Mouse (Mus musculus) common myeloid progenitor, adult 5-6 weeks (primary cell): ENCODE measurements around the gene P2rx1. TPM values are rescaled to one million over a fixed set of nuclear protein-coding genes. Genes with fewer than 3 reads are reported as not detected.

ENCODE experiments used
- ATAC-seq: replicated peaks from 2 replicates; pipeline ENCODE4 v1.8.0; 2016; ENCODE audit warnings: low read depth, mild to moderate bottlenecking, moderate TSS enrichment, inconsistent platforms; ENCODE audit not compliant: poor library complexity, severe bottlenecking
- total RNA-seq: library from RNA; stranded (forward); fragments of 200-1000, 187-1606 nt; gene quantifications from 2 replicates; pipeline ENCODE4 v1.2.3, GENCODE M21; 2017

The P2rx1 gene
- total RNA-seq, 1 experiment from 2014 or later = 9.4 TPM

DNA sequence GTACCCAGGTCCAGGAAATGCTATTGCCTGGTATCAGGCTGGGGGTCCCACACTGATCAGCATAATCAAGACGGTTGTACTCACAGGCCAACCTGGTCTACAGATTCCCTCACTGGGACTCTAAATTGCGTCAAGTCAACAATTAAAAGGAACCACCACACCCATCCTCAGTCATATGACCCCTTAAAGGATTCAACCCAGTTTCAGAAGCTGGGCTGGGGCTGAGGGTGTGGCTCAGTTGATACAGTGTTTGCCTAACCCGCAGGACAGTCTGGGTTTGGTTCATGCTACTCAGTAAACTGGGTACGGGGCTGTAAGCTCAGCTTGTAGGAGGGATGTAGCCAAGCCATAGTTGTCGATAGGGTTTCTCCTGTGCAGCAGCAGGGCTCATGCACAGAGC, 12.2 kb upstream of the P2rx1 start:
- ATAC-seq = no peak

DNA sequence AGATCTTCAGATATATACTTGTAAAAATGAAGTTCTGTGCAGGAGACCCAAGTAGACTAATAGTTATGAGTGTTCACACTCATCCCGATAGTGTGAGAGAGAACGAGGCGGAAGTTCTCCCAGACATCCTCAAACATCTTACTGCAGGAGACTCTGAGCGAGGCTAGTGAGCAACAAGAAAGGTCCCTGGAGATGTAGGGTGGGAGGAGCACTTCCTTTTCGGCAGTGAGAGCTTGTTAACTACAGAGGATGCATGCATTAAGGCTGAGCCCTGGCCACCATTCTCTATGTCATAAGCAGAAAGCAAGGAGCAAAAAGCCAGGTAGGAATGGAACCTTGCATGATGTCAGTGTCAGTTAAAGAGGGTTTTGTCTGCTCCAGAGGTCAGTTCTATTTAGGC, 11.7 kb upstream of the P2rx1 start:
- ATAC-seq = no peak

DNA sequence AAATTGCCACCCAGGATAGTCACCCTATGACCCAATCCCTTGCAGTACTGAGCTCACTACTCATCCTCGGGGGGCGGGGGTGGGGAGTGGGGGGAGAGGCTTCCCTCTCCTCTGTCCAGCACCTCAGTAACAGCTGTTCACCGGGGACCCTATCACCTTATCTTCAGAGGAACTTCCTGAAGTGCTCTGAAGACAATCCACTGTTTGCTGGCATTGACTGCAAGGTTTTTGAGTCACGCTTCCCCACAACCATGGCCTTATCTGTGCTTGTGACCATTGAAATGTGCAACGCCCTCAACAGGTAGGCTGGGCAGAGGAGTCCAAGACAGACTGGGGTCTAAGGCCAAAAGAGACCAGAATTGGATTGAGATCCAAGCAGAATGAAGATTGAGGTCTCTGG, 11.1 kb upstream of the P2rx1 start:
- no peak for ATAC-seq

DNA sequence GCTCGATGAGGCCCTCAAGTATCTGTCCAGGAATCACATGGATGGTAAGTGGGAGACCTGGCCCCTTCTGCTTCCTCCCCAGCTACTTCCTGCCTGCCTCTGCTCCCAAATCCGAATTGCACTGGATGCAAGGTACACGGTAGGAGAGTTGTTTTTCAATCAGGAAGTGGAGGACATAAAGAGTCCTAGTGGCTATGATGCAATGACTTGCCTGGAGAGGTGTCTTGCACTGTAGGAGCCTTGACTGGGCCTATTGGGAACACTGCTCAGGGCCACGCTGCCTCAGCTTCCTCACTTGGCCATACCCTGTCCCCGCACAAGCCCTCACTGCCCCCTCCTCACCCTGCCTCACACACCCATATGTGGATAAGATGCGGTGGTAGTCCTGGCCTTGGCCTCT, 9.9 kb upstream of the P2rx1 start:
- ATAC-seq = no peak

DNA sequence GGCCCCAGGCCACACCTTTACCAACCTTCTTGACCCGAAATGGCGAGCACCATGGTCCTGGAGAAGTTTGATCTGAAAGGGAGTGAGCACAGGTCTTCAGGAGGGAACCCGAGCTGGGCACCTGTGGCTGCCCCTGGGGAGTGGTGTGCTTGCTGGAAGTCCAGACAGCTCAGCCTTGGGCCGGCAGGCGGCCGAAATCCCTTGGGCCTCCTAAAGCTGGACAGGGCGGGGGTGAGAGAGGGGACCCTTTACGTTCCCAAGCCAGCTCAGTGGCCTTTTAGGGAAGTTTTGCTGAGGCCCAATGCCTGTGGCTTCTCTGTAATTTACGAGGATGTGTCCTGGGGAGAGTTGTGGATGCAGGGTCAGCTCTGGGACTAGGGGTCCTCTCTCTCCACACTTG, 8.2 kb upstream of the P2rx1 start:
- no peak for ATAC-seq

DNA sequence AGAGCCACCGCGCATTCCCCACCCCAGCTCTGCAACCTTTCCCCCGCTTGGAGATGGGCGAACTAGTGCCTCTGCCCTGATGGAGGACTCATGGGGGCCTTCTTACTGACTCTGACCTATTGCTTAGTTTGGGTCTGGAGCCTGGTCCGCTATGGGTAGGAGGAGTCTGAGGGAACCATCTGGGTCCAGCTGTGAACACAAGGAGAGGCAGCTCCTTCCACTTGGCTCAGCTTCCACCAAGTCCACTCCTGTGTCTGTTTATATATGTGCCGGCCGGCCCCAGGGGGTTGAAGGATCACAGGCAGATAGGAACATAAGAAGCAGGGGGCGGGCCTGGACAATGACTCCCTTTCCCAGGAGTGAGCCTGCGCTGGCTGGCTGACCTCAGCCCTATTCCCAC, 6.9 kb upstream of the P2rx1 start:
- no peak for ATAC-seq

DNA sequence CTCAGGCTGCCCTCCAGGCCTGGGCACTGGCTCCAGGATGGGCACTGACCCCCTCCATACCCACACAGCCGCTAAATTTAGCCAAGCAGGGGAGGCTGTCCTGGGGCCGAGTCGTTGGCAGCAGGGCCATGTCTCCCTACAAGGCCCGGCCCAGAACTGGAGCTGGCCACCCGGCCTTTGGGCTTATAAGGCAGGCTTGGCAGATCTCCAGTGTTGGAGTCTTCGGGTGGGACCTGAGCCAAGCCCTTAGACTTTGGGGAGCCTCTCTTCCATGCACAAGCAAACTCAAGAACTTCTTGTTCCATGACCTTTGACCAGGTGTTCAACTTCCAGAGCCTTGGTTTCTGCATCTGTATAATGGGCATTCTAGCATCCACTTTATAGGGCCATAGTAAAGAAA, 2.6 kb upstream of the P2rx1 start:
- no peak for ATAC-seq

DNA sequence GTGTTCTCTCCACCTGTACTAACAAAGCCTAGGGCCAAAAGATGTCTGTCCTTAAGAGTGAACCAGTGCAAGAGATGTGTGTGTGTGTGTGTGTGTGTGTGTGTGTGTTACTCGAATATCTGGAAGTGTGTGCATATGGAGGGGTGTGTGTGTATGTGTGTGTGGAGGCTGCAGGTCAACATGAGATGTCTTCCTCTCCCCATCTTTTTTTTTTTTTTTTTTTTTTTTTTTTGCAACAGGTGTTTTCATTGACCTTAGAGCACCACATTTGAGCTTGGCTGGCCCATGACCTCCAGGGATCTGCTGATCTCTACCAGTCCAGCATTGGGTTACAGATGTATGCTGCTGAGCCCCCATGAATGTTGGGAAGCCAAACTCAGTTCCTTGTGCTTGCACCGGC, 2.1 kb upstream of the P2rx1 start:
- ATAC-seq = no peak

DNA sequence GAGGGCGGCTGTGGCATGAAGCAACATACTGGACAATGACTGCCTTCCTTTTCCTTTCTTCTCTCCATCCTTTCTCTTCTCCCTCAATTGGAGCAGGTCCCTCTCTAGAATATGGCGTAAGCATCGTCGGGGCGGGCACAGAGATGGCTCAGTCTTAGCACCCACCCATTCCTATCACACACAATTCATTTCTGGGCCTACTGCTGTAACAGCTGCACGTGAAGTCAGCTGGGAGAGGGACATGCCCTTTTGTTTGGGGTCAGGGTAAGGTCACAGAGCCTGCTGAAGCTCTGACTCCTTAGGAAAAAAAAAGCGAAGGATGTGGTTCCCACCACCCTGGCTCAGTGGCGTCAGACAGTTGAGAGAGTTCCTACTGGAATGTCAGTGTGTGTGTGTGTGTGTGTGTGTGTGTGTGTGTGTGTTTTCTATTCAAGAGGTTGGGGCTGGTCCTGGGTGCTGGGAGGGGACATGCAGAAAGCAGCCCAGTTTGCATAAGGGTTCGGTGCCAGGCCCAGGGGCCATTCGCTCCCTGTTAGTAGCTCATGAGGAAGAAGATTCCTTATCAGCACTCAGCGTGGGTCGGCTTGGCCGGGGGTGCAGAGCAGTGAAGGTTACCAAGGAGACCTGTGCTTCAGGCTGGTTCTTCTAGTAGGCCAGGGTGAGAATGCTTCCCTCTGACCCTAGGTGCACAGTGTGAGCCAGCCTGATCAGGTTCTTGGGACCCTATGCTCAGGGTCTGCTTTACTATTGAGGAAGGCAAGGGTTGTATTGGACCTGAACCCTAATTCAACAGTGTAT, 1.2 kb upstream of the P2rx1 start:
- peak; percentile 26 for ATAC-seq

DNA sequence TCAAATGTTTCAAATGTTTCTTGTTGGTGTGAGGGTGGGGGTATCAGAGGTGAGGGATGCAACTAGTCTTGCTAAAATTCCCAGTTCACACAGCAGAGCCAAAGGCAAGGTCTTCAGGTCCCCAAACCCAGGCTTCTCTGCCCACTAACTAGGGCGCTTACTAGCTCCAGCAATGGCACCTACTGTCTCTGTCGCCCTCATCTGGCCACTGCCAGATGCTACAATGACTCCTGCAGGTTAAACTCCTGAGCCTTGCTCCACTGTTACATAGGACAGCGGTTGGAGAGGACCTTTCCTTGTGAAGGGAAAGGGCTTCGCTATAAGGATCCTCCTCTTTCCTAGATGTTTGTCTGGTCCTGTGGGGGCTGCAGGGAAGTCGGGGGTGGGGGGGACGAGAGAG, 2.1 kb downstream of the P2rx1 start:
- ATAC-seq = peak; percentile 58

DNA sequence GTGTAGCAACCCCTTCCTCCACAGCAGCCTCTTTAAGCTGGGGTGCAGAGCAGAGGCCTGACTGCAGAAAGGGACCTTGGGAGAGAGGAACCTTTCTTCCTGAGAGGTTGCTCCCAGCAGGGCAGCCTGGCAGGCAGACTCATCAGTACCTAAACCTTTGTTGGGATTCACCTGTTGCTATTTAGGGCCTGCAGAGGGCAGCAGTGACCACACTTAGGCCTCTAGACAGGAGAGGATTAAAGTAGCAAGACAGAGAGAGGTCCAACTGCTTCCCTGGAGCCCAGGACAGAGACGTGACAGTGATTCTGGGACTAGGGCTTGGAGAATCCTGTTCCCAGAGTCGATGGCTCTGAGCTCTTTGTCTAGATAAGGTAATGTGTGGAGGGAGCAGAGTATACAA, 7.5 kb downstream of the P2rx1 start:
- ATAC-seq = peak; percentile 89

DNA sequence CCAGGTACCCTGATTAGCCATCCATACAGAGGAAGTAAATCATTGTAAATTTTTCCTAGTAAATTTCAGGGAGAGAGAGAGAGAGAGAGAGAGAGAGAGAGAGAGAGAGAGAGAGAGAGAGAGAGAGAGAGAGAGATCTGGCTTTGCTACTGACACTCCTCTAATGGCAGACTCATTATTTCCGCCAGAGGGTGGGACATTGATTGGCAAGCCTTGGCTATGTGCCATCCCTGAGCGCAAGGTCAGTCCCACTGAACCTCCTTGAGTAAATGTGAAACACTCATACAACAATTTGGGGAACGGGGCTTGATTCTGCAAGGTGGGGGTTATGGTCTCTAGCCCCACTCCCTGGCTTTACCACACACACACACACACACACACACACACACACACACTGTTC, 8.2 kb downstream of the P2rx1 start:
- ATAC-seq = no peak

DNA sequence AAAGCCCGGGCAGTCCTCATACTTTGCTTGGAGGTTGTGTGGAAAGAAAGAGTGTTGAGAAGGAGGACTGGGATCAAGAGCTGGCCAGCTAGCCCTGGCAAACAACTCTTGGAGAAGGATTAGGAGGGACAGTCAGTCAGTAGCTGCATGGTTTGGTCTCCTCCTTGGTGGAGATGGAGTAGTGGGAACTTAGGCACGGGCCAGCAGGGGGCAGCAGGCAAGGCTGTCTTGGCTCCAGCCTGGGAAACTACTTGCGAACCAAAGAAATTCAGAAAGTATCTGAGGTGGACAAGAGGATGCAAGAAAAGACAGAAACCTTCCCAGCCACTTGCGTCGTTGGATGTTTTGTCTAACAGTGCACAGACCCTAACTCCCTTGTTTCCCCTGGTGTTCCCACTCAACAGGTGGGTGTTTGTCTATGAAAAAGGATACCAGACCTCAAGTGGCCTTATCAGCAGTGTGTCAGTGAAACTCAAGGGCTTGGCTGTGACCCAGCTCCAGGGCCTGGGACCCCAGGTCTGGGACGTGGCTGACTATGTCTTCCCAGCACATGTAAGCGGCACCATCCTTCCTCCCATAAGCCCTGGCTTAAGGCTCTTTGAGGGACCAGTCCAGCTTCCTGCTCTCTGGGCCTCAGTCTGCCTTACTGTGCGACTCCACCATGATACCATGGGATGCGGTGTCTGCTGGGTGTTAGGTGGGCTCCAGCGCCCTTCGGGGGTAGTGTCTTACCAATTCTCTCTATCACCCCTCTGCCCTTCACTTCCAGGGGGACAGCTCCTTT, 9.0 kb downstream of the P2rx1 start:
- ATAC-seq = peak; percentile 54

DNA sequence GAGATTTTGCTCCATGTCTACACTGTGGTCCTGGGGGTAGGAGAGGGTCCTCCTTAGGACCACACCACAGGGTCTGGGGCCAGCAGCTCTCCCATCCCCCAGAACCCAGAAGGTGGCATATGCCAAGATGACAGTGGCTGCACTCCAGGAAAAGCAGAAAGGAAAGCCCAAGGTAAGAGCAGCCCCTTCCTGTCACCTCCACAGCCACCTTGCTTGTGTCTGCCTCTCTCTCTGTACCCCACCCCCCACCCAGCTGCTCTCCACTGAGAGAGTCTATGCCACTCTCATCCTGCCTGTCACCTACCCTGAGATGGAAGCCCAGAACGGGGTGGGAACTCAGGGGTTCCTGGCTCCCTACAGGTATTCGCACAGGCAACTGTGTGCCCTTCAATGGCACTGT, 9.9 kb downstream of the P2rx1 start:
- ATAC-seq = no peak

DNA sequence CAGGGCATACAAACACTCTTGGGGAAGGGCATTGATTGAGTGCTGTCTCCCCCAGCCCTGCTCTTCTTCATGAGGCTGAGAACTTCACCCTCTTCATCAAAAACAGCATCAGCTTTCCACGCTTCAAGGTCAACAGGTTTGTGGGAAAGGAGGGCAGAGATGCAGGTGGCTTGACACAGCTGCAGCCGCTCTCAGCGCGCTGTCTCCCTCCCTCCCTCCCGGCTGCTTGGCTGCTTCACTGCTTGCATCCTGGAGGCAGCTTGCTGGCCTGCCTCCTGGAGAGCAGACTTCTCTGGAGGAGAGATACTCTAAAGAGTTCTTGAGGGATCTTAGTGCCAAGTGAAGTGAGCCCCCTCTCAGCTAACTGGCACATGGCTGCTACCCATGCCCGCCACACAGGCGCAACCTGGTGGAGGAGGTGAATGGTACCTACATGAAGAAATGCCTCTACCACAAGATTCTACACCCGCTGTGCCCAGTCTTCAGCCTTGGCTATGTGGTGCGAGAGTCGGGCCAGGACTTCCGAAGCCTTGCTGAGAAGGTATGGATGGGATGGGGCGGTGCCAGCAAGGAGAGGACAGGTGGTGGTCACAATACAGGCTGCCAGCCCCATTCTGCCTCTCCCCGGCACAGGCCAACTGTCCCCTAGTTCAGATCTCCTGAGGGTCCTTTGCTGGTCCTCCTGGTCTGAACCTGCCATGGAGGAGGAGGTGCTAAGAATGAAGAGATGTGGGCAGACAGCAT, 10.8 kb downstream of the P2rx1 start:
- ATAC-seq = no peak

DNA sequence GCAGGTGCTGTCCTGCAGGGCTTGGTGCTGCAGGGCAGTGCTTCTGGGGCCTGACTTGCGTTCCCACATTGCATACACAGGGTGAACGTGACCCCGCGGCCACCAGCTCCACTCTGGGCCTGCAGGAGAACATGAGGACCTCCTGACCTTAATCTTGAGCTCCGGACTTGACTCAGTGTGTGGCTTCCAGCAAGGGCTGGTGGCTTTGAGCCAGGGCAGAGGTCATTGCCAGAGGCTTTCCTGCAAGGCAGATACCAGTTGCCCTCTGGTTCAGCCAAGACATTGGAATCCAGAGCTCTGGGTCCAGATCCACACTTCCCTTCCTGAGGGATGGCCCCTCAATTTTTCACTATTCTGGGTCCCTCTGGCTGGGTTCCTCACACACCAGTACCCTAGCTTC, 15.1 kb downstream of the P2rx1 start:
- ATAC-seq = no peak

DNA sequence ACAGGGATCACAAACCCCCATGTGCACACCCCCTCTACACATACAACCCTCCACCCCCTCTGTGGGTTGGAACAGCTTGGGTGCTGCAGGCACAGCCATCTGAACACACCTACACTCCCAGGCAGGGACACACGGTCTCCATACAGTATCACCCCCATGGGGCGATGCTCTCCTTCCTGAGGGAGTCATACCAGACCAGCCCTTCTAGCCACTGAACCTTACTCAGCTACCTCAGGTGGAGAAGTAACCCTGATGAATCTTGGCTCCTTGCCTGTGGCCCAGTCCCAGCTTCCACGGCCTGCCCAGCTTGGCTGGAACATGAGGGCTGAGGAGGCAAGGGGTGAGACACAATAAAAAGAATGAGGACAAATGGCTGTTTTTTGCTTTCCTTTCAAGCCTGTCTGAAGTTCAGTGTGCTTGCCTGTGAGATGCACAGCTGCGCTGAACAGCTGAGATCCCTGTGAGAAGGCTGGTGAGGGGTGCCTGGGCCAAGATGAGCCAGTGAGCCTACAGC, 16.0 kb downstream of the P2rx1 start:
- no peak for ATAC-seq

DNA sequence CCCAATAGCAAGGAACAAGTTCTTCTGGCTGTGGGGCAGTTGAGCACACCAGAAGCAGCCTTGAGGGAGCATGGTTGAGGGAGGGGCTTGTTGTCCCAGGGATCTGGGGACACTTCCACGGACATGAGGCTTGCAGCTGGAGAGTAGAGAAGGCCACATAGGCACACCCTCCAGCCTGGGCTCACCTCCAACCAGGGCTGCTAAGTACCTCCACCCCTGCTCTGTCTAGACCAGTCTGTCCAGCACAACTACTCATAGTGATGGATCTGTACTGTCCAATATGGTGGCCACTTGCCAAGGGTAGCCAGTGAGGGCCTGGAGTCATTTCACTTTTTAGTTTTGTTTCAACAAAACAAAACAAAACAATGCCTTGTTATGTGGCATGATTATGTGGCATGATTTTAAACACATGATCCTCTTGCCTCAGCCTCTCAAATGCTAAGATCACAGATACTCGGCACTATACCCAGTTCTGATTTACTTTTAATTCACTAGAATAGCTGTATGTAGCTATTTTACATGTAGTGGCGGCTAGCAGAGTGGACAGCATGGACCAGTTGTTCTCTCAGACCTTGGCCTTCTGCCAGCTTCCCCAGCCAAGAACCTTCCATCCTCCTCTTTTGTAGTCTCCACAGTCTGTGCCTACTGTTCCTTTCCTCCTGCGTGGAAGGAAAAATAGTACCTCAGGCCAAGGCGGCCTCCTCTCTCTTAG, 16.6 kb downstream of the P2rx1 start:
- ATAC-seq = no peak

DNA sequence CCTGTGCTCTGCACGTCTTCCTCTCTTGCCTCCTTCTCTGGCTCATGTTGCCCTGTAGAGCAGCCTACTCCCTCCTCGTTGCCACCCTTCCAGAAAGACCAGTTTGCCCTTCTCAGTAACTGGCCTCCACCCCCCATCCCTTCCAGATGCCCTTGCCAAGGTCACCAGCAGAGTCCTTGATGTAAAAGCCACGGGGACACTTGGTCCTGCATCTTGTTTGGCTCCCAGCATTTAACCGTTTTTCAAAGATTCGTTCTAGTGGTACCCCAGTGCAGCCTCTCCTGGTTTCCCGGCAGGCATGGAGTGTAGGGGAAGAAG, 17.2 kb downstream of the P2rx1 start:
- ATAC-seq = no peak

DNA sequence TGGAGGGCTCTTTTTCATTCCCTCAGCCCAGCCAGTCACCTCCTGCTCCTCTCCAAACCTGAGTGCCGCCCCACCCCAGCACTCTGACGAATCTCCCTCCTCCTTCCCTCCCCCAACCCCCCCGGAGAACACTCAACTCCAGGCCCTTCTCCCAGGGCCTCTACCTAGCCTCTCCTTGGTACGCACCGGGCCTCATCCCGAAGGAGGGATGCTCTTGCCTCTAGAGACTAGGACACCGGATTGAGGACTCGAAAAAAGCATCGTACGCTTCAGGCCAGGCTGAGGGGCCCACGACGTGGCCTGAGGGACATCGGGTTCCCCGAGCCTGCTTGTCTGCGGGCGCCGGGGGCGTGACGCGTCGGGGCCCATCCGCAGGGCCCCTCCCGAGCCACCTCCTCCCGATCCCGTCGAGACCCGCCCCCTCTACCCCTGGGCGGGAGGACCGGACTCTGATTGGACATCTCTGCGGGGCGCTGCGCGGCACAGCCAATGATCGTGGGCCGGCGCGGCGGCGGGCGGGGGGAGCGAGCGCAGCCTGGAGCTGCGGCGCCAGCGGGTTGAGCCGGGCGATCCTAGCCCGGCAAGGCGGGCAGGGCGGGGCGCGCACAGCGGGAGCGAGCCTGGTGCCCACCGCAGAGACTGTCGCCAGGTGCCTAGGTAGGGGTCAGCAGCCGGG, 19.7 kb downstream of the P2rx1 start, which contains the start of gene Camkk1:
Camkk1 (plus strand) TSS at position 538 of the 676 bp plus-strand sequence.
- ATAC-seq = peak; percentile 96
